Mouse (Mus musculus) olfactory bulb, adult 2 months (tissue): ENCODE measurements around the gene Wdr43.

ENCODE experiments used
- CTCF ChIP-seq: fragments of 200-500 bp; IDR thresholded peaks from 2 replicates; pipeline ENCODE4 v1.5.1; 2012; ENCODE audit warnings: low read depth, mild to moderate bottlenecking, low read length, moderate library complexity; ENCODE audit not compliant: insufficient read depth
- POLR2A ChIP-seq: fragments of 200-500 bp; IDR thresholded peaks from 2 replicates; pipeline ENCODE4 v1.6.1; 2012; ENCODE audit warnings: mild to moderate bottlenecking, low read depth, low read length, moderate library complexity; ENCODE audit not compliant: insufficient read depth

DNA sequence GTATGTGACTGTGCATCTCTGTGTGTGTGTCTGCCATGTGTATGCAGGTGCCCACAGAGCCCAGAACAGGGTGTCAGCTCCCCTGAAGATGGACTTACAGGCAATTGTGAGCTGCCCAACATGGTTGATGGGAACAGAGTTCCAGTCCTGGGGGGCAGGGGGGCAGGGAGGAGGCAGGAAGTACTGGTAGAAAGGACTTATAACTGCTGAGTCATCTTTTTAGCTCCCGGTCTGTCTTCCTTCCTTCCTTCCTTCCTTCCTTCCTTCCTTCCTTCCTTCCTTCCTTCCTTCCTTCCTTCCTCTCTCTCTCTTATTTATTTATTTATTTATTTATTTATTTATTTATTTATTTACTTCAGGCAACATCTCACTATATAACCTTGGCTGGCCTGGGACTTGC lies 48.5 kb downstream of the Wdr43 start:
- TF ChIP-seq POLR2A (no peak), CTCF (no peak)
